Mouse (Mus musculus): Measurements from ENCODE around the gene Atp1a1. TPM values are rescaled to one million over a fixed set of nuclear protein-coding genes. Genes with fewer than 3 reads are reported as not detected.

The Atp1a1 gene
- polyA plus RNA-seq, 1 experiment from 2014 or later, result 162 TPM

GRCm38 (mm10) chr3:101562510-101563209, 41.8 kb downstream of the Atp1a1 start:
- peak overlapping the region; percentile 22; the same call in 1 of the 2 replicates for H3K9ac ChIP-seq (ENCODE audit: low read depth, low read length)
- H3K4me3 ChIP-seq (ENCODE audit: low read depth, low read length), result no peak overlapping the region
- peak overlapping the region; percentile 17; the same call in 1 of the 2 replicates for H3K27ac ChIP-seq (replicated peaks; ENCODE audit: low read depth, low read length)
- no peak for DNase-seq (ENCODE audit: low spot score)
- H3K4me2 ChIP-seq (ENCODE audit: low read depth, low read length), result no peak overlapping the region
- H3K4me1 ChIP-seq (ENCODE audit: control insufficient read depth, insufficient read depth, low read length), result peaks cover 5% of the 10 kb centered on the region; the same call in 1 of the 2 replicates
- no peaks in the 10 kb centered on the region for H3K9me3 ChIP-seq (ENCODE audit: control insufficient read depth, low read length)
- 22% methylated on average over 10 of the region's 10 CpGs for WGBS
- H3K27me3 ChIP-seq (replicated peaks; ENCODE audit: control insufficient read depth, insufficient read depth, low read length), result no peaks in the 10 kb centered on the region
- no peaks in the 10 kb centered on the region for H3K36me3 ChIP-seq (ENCODE audit: control insufficient read depth, insufficient read depth, low read length)
- ATAC-seq (ENCODE audit: low read depth), result peak; percentile 60; the same call in 1 of the 2 replicates

- Histone ChIP-seq H3K36me3 (ENCODE audit: control insufficient read depth, insufficient read depth, low read length) (no peaks in the 10 kb centered on the region), H3K4me2 (ENCODE audit: low read depth, low read length) (no peak overlapping the region), H3K27ac (replicated peaks; ENCODE audit: low read depth, low read length) (no peak overlapping the region), H3K4me3 (ENCODE audit: low read depth, low read length) (no peak overlapping the region), H3K27me3 (replicated peaks; ENCODE audit: control insufficient read depth, insufficient read depth, low read length) (no peaks in the 10 kb centered on the region), H3K9ac (ENCODE audit: low read depth, low read length) (no peak overlapping the region), H3K4me1 (ENCODE audit: control insufficient read depth, insufficient read depth, low read length) (peaks cover 5% of the 10 kb centered on the region; the same call in 1 of the 2 replicates), H3K9me3 (ENCODE audit: control insufficient read depth, low read length) (no peaks in the 10 kb centered on the region)
- DNase-seq (ENCODE audit: low spot score) (no peak), ATAC-seq (ENCODE audit: low read depth) (no peak)
- WGBS, result 81% methylated on average over 5 of the region's 5 CpGs
These were observed 42.5 kb downstream of the Atp1a1 start for GRCm38 (mm10) chr3:101561948-101562347.

GRCm38 (mm10) chr3:101560841-101561522, 43.5 kb downstream of the Atp1a1 start:
- no peak for DNase-seq (ENCODE audit: low spot score)
- ATAC-seq (ENCODE audit: low read depth), result no peak
- WGBS, result 68% methylated on average over 9 of the region's 9 CpGs

GRCm38 (mm10) chr3:101556712-101557111, 47.8 kb downstream of the Atp1a1 start:
- Histone ChIP-seq H3K4me3 (ENCODE audit: low read depth, low read length) (no peak overlapping the region), H3K9ac (ENCODE audit: low read depth, low read length) (no peak overlapping the region), H3K27ac (replicated peaks; ENCODE audit: low read depth, low read length) (no peak overlapping the region), H3K36me3 (ENCODE audit: control insufficient read depth, insufficient read depth, low read length) (no peaks in the 10 kb centered on the region), H3K4me1 (ENCODE audit: control insufficient read depth, insufficient read depth, low read length) (0 out of 2 replicates have a peak, but pooled peaks cover 4% of the 10 kb centered on the region), H3K9me3 (ENCODE audit: control insufficient read depth, low read length) (no peaks in the 10 kb centered on the region), H3K27me3 (replicated peaks; ENCODE audit: control insufficient read depth, insufficient read depth, low read length) (no peaks in the 10 kb centered on the region), H3K4me2 (ENCODE audit: low read depth, low read length) (no peak overlapping the region)
- no peak for ATAC-seq (ENCODE audit: low read depth)
- 80% methylated on average over 2 of the region's 2 CpGs for WGBS
- no peak for DNase-seq (ENCODE audit: low spot score)

More at GRCm38 (mm10) chr3:101560841-101561522, 43.5 kb downstream of the Atp1a1 start:
- Histone ChIP-seq H3K9ac (ENCODE audit: low read depth, low read length) (no peak overlapping the region), H3K36me3 (ENCODE audit: control insufficient read depth, insufficient read depth, low read length) (no peaks in the 10 kb centered on the region), H3K9me3 (ENCODE audit: control insufficient read depth, low read length) (no peaks in the 10 kb centered on the region), H3K4me3 (ENCODE audit: low read depth, low read length) (no peak overlapping the region), H3K4me2 (ENCODE audit: low read depth, low read length) (no peak overlapping the region), H3K27ac (replicated peaks; ENCODE audit: low read depth, low read length) (no peak overlapping the region), H3K4me1 (ENCODE audit: control insufficient read depth, insufficient read depth, low read length) (peaks cover 5% of the 10 kb centered on the region; the same call in 1 of the 2 replicates), H3K27me3 (replicated peaks; ENCODE audit: control insufficient read depth, insufficient read depth, low read length) (no peaks in the 10 kb centered on the region)

- WGBS, result 73% methylated on average over 7 of the region's 7 CpGs
- H3K4me2 ChIP-seq (ENCODE audit: low read depth, low read length), result no peak overlapping the region
- no peak for DNase-seq (ENCODE audit: low spot score)
These were observed 51.6 kb downstream of the Atp1a1 start for GRCm38 (mm10) chr3:101552621-101553620.

GRCm38 (mm10) chr3:101551457-101552230, 52.8 kb downstream of the Atp1a1 start:
- Histone ChIP-seq H3K4me2 (ENCODE audit: low read depth, low read length) (peak overlapping the region; percentile 37), H3K27me3 (replicated peaks; ENCODE audit: control insufficient read depth, insufficient read depth, low read length) (no peaks in the 10 kb centered on the region), H3K36me3 (ENCODE audit: control insufficient read depth, insufficient read depth, low read length) (no peaks in the 10 kb centered on the region), H3K9ac (ENCODE audit: low read depth, low read length) (peak overlapping the region; percentile 42; the same call in 1 of the 2 replicates), H3K4me1 (ENCODE audit: control insufficient read depth, insufficient read depth, low read length) (0 out of 2 replicates have a peak, but pooled peaks cover 9% of the 10 kb centered on the region), H3K9me3 (ENCODE audit: control insufficient read depth, low read length) (no peaks in the 10 kb centered on the region), H3K27ac (replicated peaks; ENCODE audit: low read depth, low read length) (peak overlapping the region; percentile 9; the same call in 1 of the 2 replicates), H3K4me3 (ENCODE audit: low read depth, low read length) (no peak overlapping the region)
- peak; percentile 61 for DNase-seq (ENCODE audit: low spot score)
- peak; percentile 77 for ATAC-seq (ENCODE audit: low read depth)
- WGBS, result 35% methylated on average over 25 of the region's 26 CpGs

More at GRCm38 (mm10) chr3:101552621-101553620, 51.6 kb downstream of the Atp1a1 start:
- Histone ChIP-seq H3K27ac (replicated peaks; ENCODE audit: low read depth, low read length) (no peak overlapping the region), H3K4me3 (ENCODE audit: low read depth, low read length) (no peak overlapping the region), H3K36me3 (ENCODE audit: control insufficient read depth, insufficient read depth, low read length) (no peaks in the 10 kb centered on the region), H3K9ac (ENCODE audit: low read depth, low read length) (no peak overlapping the region), H3K27me3 (replicated peaks; ENCODE audit: control insufficient read depth, insufficient read depth, low read length) (no peaks in the 10 kb centered on the region), H3K4me1 (ENCODE audit: control insufficient read depth, insufficient read depth, low read length) (0 out of 2 replicates have a peak, but pooled peaks cover 9% of the 10 kb centered on the region), H3K9me3 (ENCODE audit: control insufficient read depth, low read length) (no peaks in the 10 kb centered on the region)
- no peak for ATAC-seq (ENCODE audit: low read depth)

- Histone ChIP-seq H3K27me3 (replicated peaks; ENCODE audit: control insufficient read depth, insufficient read depth, low read length) (no peaks in the 10 kb centered on the region), H3K4me1 (ENCODE audit: control insufficient read depth, insufficient read depth, low read length) (0 out of 2 replicates have a peak, but pooled peaks cover 9% of the 10 kb centered on the region), H3K4me3 (ENCODE audit: low read depth, low read length) (no peak overlapping the region), H3K9ac (ENCODE audit: low read depth, low read length) (no peak overlapping the region), H3K4me2 (ENCODE audit: low read depth, low read length) (no peak overlapping the region), H3K36me3 (ENCODE audit: control insufficient read depth, insufficient read depth, low read length) (no peaks in the 10 kb centered on the region), H3K27ac (replicated peaks; ENCODE audit: low read depth, low read length) (no peak overlapping the region), H3K9me3 (ENCODE audit: control insufficient read depth, low read length) (no peaks in the 10 kb centered on the region)
- 89% methylated on average over 5 of the region's 5 CpGs for WGBS
- no peak for ATAC-seq (ENCODE audit: low read depth)
- no peak for DNase-seq (ENCODE audit: low spot score)
These were observed 54.7 kb downstream of the Atp1a1 start for GRCm38 (mm10) chr3:101549749-101550148.
